8 mouse cellular contexts compared by ENCODE assay signal in the genomic region with DNA sequence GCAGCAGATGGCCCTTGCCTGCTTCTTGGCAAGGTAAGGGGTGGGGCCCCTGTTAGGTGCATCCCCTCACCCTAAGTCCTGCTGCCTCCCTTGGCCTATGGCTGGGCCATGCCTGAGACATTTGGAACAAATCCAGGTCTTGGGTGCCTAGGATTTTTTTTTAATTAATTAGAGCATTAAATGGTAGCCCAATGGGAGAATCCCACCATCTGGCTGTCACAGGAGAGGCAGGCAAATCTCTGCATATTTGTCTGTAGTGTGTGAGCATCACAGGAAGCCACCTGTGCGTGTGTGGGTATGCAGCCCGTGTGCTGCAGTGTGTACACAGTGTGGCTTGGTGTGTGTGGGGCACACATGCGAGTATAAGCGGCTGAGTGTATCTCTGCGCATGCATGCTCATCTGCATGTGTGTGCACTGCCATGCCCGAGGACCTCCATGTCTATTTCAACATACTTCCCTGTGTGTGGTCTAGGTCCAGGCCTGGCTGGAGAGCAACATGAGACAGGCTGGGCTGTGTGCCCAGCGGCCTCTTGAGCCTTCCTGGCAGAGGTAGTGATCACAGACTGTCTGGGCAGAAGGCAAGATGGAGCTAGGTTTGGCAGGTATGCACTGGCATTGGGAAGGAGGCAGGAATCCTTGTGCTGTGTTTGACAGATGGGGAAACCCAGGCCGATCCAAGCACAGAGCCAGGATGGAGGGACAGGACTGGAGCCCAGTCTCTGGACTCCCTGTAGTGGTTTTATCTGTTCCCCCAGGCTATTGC. TPM values are rescaled to one million over a fixed set of nuclear protein-coding genes. Genes with fewer than 3 reads are reported as not detected.
DNase-seq lines count a peak whose midpoint lies in the region; ATAC-seq and TF ChIP-seq lines count a peak whose summit lies in the region.

No protein-coding gene starts in this region.

- no peak overlapping the region for H3K4me3 ChIP-seq in liver, adult 2 months (ENCODE audit: insufficient read depth, low read depth, low read length)
- no peak overlapping the region for H3K4me3 ChIP-seq in liver, embryonic 11.5 days (ENCODE audit: low read depth, low read length)
- H3K4me3 ChIP-seq in neural tube, embryonic 14.5 days (ENCODE audit: low read depth, low read length) = no peak overlapping the region

- no peaks in the 10 kb centered on the region for H3K4me1 ChIP-seq in liver, adult 2 months (ENCODE audit: control insufficient read depth, insufficient read depth, low read length)
- H3K4me1 ChIP-seq in liver, embryonic 11.5 days (replicated peaks; ENCODE audit: control insufficient read depth, insufficient read depth, low read length) = 0 out of 2 replicates have a peak, but pooled peaks cover 2% of the 10 kb centered on the region
- peaks cover 69% of the 10 kb centered on the region for H3K4me1 ChIP-seq in neural tube, embryonic 14.5 days (ENCODE audit: control insufficient read depth, insufficient read depth, low read length)

- TF ChIP-seq CTCF in liver, adult 2 months (IDR thresholded peaks at IDR 0.05; ENCODE audit: low read depth, low read length) = no peak

- WGBS in liver, adult 2 months = 73% methylated on average over 8 of the region's 8 CpGs
- 84% methylated on average over 8 of the region's 8 CpGs for whole genome bisulfite sequencing in liver, embryonic 11.5 days
- 58% methylated on average over 8 of the region's 8 CpGs for WGBS in neural tube, embryonic 14.5 days

- H3K9me3 ChIP-seq in liver, embryonic 11.5 days (ENCODE audit: control insufficient read depth, low read length) = no peaks in the 10 kb centered on the region
- no peaks in the 10 kb centered on the region for H3K9me3 ChIP-seq in neural tube, embryonic 14.5 days (ENCODE audit: control insufficient read depth, low read length)

- peak; percentile 19 for DNase-seq in liver, adult 2 months (ENCODE audit: extremely low read depth, low read depth, low spot score)
- DNase-seq in liver, embryonic 11.5 days (ENCODE audit: low spot score) = no peak
- DNase-seq in cerebellum, adult 9-11 months = peak; percentile 99
- DNase-seq in heart, postnatal 10 days = peak; percentile 63 to 64
- no peak for DNase-seq in adrenal gland, adult 2 months
- no peak for DNase-seq in frontal cortex, adult 2 months (ENCODE audit: extremely low spot score in 1 of 2, low spot score in 1 of 2)

- no peak overlapping the region for H3K4me2 ChIP-seq in liver, embryonic 11.5 days
- H3K4me2 ChIP-seq in neural tube, embryonic 14.5 days (ENCODE audit: low read depth, low read length) = no peak overlapping the region

- H3K27ac ChIP-seq in liver, adult 2 months (replicated peaks; ENCODE audit: insufficient read depth, low read depth, low read length) = no peak overlapping the region
- H3K27ac ChIP-seq in liver, embryonic 11.5 days (ENCODE audit: low read depth, low read length) = no peak overlapping the region
- H3K27ac ChIP-seq in neural tube, embryonic 14.5 days (ENCODE audit: low read depth, low read length) = peak overlapping the region; percentile 44; the same call in 1 of the 2 replicates

- no peak for ATAC-seq in liver, embryonic 11.5 days (replicated peaks; ENCODE audit: low FRiP score)
- ATAC-seq in neural tube, embryonic 14.5 days (ENCODE audit: low read depth) = peak; percentile 16; the same call in 1 of the 2 replicates
- ATAC-seq in monocyte, adult 5-6 weeks (replicated peaks; ENCODE audit: insufficient number of reproducible peaks, low FRiP score, low TSS enrichment, poor library complexity, severe bottlenecking) = no peak

- no peaks in the 10 kb centered on the region; the same call in 1 of the 2 replicates for H3K27me3 ChIP-seq in liver, adult 2 months (ENCODE audit: control insufficient read depth, insufficient read depth, low read length)
- H3K27me3 ChIP-seq in liver, embryonic 11.5 days (replicated peaks; ENCODE audit: control insufficient read depth, insufficient read depth, low read length) = no peaks in the 10 kb centered on the region
- no peaks in the 10 kb centered on the region for H3K27me3 ChIP-seq in neural tube, embryonic 14.5 days (ENCODE audit: control insufficient read depth, insufficient read depth, low read length)

- intact Hi-C loops in heart, postnatal 10 days (cut with DNase I) = no loop called here

- no peak for TF ChIP-seq POLR2A in liver, adult 2 months (IDR thresholded peaks at IDR 0.05; ENCODE audit: extremely low read depth, insufficient read depth, low read length)

- no peaks in the 10 kb centered on the region for H3K79me2 ChIP-seq in liver, adult 2 months (ENCODE audit: control insufficient read depth, insufficient read depth, low read length)

- H3K9ac ChIP-seq in liver, adult 2 months (ENCODE audit: low read depth, low read length) = no peak overlapping the region
- H3K9ac ChIP-seq in liver, embryonic 11.5 days (ENCODE audit: low read depth, low read length) = no peak overlapping the region
- H3K9ac ChIP-seq in neural tube, embryonic 14.5 days (replicated peaks; ENCODE audit: low read depth, low read length) = no peak overlapping the region

- no peaks in the 10 kb centered on the region for H3K36me3 ChIP-seq in liver, adult 2 months (ENCODE audit: control insufficient read depth, insufficient read depth, low read length)
- H3K36me3 ChIP-seq in liver, embryonic 11.5 days (ENCODE audit: control insufficient read depth, insufficient read depth, low read length) = no peaks in the 10 kb centered on the region
- H3K36me3 ChIP-seq in neural tube, embryonic 14.5 days (ENCODE audit: control insufficient read depth, insufficient read depth, low read length) = no peaks in the 10 kb centered on the region

RNA-seq across cellular contexts. Expression of a gene that starts 19.0 kb away (rescaled TPM):
- total RNA-seq in liver, adult 2 months (2014; rRNA removed) = 0.09 and 0.27 TPM in 2 replicates
- 0.09 and 0.11 TPM in 2 replicates for polyA plus RNA-seq in liver, adult 2 months (2012; rRNA removed)
- 5.3 and 5.9 TPM in 2 replicates for polyA plus RNA-seq in liver, embryonic 11.5 days (2014; fragmentation: Nextera tagmentation; extraction: Ambion mirVana)
- total RNA-seq in heart, postnatal 10 days (2021) = 1 to 10 TPM in 1 of 2 experiments, under 1 TPM in 1; 0.67 to 1.1 TPM
- polyA plus RNA-seq in neural tube, embryonic 14.5 days (2014; fragmentation: Nextera tagmentation; extraction: Ambion mirVana) = 71.4 and 77.5 TPM in 2 replicates
- total RNA-seq in monocyte, adult 5-6 weeks (2017) = 0.68 to 3.7 TPM (median 1.2 TPM) in 3 replicates
- 1 to 10 TPM; 9.5 to 9.8 TPM for total RNA-seq in adrenal gland, adult 2 months (2021)
- polyA plus RNA-seq in adrenal gland, adult 2 months (2012; rRNA removed) = 14.0 and 15.9 TPM in 2 replicates
- 73.0 and 77.6 TPM in 2 replicates for polyA plus RNA-seq in frontal cortex, adult 2 months (2012; rRNA removed)

RNA-seq across cellular contexts. Expression of a gene that starts 58.5 kb away (rescaled TPM):
- 42.3 and 46.1 TPM in 2 replicates for total RNA-seq in liver, adult 2 months (2014; rRNA removed)
- 27.4 and 28.5 TPM in 2 replicates for polyA plus RNA-seq in liver, adult 2 months (2012; rRNA removed)
- 215 and 224 TPM in 2 replicates for polyA plus RNA-seq in liver, embryonic 11.5 days (2014; fragmentation: Nextera tagmentation; extraction: Ambion mirVana)
- 10 to 100 TPM; 64.4 to 65.4 TPM for total RNA-seq in heart, postnatal 10 days (2021)
- 104 and 120 TPM in 2 replicates for polyA plus RNA-seq in neural tube, embryonic 14.5 days (2014; fragmentation: Nextera tagmentation; extraction: Ambion mirVana)
- 160 to 206 TPM (median 163 TPM) in 3 replicates for total RNA-seq in monocyte, adult 5-6 weeks (2017)
- total RNA-seq in adrenal gland, adult 2 months (2021) = 10 to 100 TPM; 70.2 to 77.2 TPM
- polyA plus RNA-seq in adrenal gland, adult 2 months (2012; rRNA removed) = 15.2 and 17.8 TPM in 2 replicates
- 48.9 and 53.2 TPM in 2 replicates for polyA plus RNA-seq in frontal cortex, adult 2 months (2012; rRNA removed)

Comparison
In these comparisons a context has a peak if more than half of its experiments do, and no peak if none do; other contexts are left out.
1. DNase-seq: peak in liver, adult 2 months (single experiment), cerebellum, adult 9-11 months (single experiment) and heart, postnatal 10 days (2 of 2); none in liver, embryonic 11.5 days (single experiment), adrenal gland, adult 2 months (single experiment) and frontal cortex, adult 2 months (0 of 2).